Mouse (Mus musculus) myocyte (in vitro differentiated cells): ENCODE data around the gene Slc35e2.

ENCODE experiments used
- CEBPB ChIP-seq: IDR thresholded peaks from 2 replicates; pipeline ENCODE4 v1.6.1; 2011; ENCODE audit warnings: mild to moderate bottlenecking, moderate library complexity; ENCODE audit not compliant: poor library complexity, insufficient read depth, severe bottlenecking
- MYOG ChIP-seq, 3 experiments: IDR thresholded peaks; one replicate each; pipeline ENCODE4 v1.6.1; 2011; ENCODE audit warnings: control low read depth in 2 of 3, low read depth in 2 of 3, mild to moderate bottlenecking in 2 of 3; ENCODE audit not compliant: insufficient read length in 2 of 3, control insufficient read depth in 1 of 3, insufficient read depth in 1 of 3
- POLR2A ChIP-seq: IDR thresholded peaks from one replicate; pipeline ENCODE4 v1.6.1; 2011; ENCODE audit warnings: low read depth, mild to moderate bottlenecking, control low read depth, moderate library complexity; ENCODE audit not compliant: insufficient read length
- POLR2AphosphoS2 ChIP-seq: IDR thresholded peaks from one replicate; pipeline ENCODE4 v1.6.1; 2011; ENCODE audit warnings: low read depth, control low read depth; ENCODE audit not compliant: insufficient read length
- REST ChIP-seq: IDR thresholded peaks from one replicate; pipeline ENCODE4 v1.6.1; 2011; ENCODE audit warnings: mild to moderate bottlenecking, control low read depth, moderate library complexity; ENCODE audit not compliant: insufficient read depth, insufficient read length

GRCm38 (mm10) chr4:155577741-155578140 is 23.5 kb upstream of the Slc35e2 start:
- TF ChIP-seq MYOG (IDR thresholded peaks at IDR 0.05; ENCODE audit: control insufficient read depth in 1 of 3, insufficient read depth in 1 of 3, insufficient read length in 2 of 3, low read depth in 2 of 3) (no peak), POLR2A (no peak), POLR2AphosphoS2 (no peak), CEBPB (no peak), REST (no peak)
